Comparison of ENCODE assay signal across 15 mouse cellular contexts in genomic region chr5:73913116-73913515, GRCm38 (mm10).
DNase-seq lines count a peak whose midpoint lies in the region; ATAC-seq and TF ChIP-seq lines count a peak whose summit lies in the region.
"Had no signal": no experiment of that assay in that cellular context is flagged by ENCODE, and none has a peak within 500 bp of the region (broad histone marks: within the 10 kb centered on the region; RNA-seq: fewer than 3 reads in every experiment).

No protein-coding gene starts in this region.

- no peak overlapping the region for H3K4me2 ChIP-seq in kidney, embryonic 16.5 days (replicated peaks; ENCODE audit: low read depth, low read length)
- H3K4me2 ChIP-seq in midbrain, postnatal 0 days (ENCODE audit: low read depth, low read length, poor library complexity, severe bottlenecking) = no peak overlapping the region
- H3K4me2 ChIP-seq in midbrain, embryonic 13.5 days (replicated peaks) = no peak overlapping the region
- H3K4me2 ChIP-seq: heart, embryonic 12.5 days had no signal

- H3K27ac ChIP-seq in kidney, embryonic 16.5 days (ENCODE audit: low read length) = no peak overlapping the region
- no peak overlapping the region for H3K27ac ChIP-seq in midbrain, postnatal 0 days (ENCODE audit: low read depth, low read length)
- no peak overlapping the region for H3K27ac ChIP-seq in midbrain, embryonic 13.5 days
- H3K27ac ChIP-seq: layer of hippocampus, adult 2 months; macrophage had no signal

- H3K4me1 ChIP-seq in kidney, embryonic 16.5 days (ENCODE audit: insufficient read depth, low read length) = no peaks in the 10 kb centered on the region
- no peaks in the 10 kb centered on the region for H3K4me1 ChIP-seq in midbrain, postnatal 0 days (ENCODE audit: insufficient read depth, low read length)
- H3K4me1 ChIP-seq in midbrain, embryonic 13.5 days (replicated peaks) = no peaks in the 10 kb centered on the region
- H3K4me1 ChIP-seq: heart, embryonic 12.5 days had no signal

- no peak for TF ChIP-seq CTCF in midbrain, postnatal 0 days (IDR thresholded peaks at IDR 0.05)

- H3K36me3 ChIP-seq in kidney, embryonic 16.5 days (ENCODE audit: insufficient read depth, low read length) = no peaks in the 10 kb centered on the region
- H3K36me3 ChIP-seq in midbrain, postnatal 0 days (ENCODE audit: insufficient read depth, low read length) = no peaks in the 10 kb centered on the region
- no peaks in the 10 kb centered on the region for H3K36me3 ChIP-seq in midbrain, embryonic 13.5 days
- H3K36me3 ChIP-seq: heart, embryonic 12.5 days had no signal

- 0 out of 2 replicates have a peak, but pooled peaks have one; percentile 42 for ATAC-seq in kidney, embryonic 16.5 days (ENCODE audit: low FRiP score, low TSS enrichment)
- ATAC-seq in midbrain, postnatal 0 days (ENCODE audit: low FRiP score) = no peak
- ATAC-seq in midbrain, embryonic 13.5 days = no peak
- ATAC-seq: midbrain, embryonic 16.5 days had no signal

- no peak overlapping the region for H3K4me3 ChIP-seq in kidney, embryonic 16.5 days (ENCODE audit: low read length)
- H3K4me3 ChIP-seq in midbrain, postnatal 0 days (ENCODE audit: low read depth, low read length) = no peak overlapping the region
- no peak overlapping the region for H3K4me3 ChIP-seq in midbrain, embryonic 13.5 days (replicated peaks)
- H3K4me3 ChIP-seq: erythroblast, embryonic 14.5 days; heart, embryonic 12.5 days; layer of hippocampus, adult 2 months had no signal

- H3K9me3 ChIP-seq in kidney, embryonic 16.5 days (ENCODE audit: low read length) = no peaks in the 10 kb centered on the region
- H3K9me3 ChIP-seq in midbrain, postnatal 0 days (ENCODE audit: low read length) = no peaks in the 10 kb centered on the region
- no peaks in the 10 kb centered on the region for H3K9me3 ChIP-seq in midbrain, embryonic 13.5 days
- H3K9me3 ChIP-seq: heart, embryonic 12.5 days had no signal

- H3K27me3 ChIP-seq in kidney, embryonic 16.5 days (ENCODE audit: insufficient read depth, low read length) = no peaks in the 10 kb centered on the region
- H3K27me3 ChIP-seq in midbrain, postnatal 0 days (ENCODE audit: insufficient read depth, low read length) = no peaks in the 10 kb centered on the region
- no peaks in the 10 kb centered on the region for H3K27me3 ChIP-seq in midbrain, embryonic 13.5 days
- H3K27me3 ChIP-seq: heart, embryonic 12.5 days had no signal

- DNase-seq in adrenal gland, postnatal 25 days = peak; percentile 3
- DNase-seq in adrenal gland, adult (ENCODE audit: inconsistent age in 2 of 2, low spot score in 1 of 2) = no peak
- no peak for DNase-seq in kidney, postnatal 36 days
- DNase-seq in midbrain, postnatal 0 days (ENCODE audit: low spot score) = peak; percentile 73
- DNase-seq in retina, postnatal 1 day = peak; percentile 79
- DNase-seq in spleen, postnatal 36 days (ENCODE audit: low spot score in 2 of 2) = no peak
- DNase-seq: gastrocnemius, postnatal 25 days; liver had no signal

- WGBS in kidney, embryonic 16.5 days = 46% methylated on average over 6 of the region's 6 CpGs
- 58% methylated on average over 6 of the region's 6 CpGs for WGBS in midbrain, postnatal 0 days
- WGBS in midbrain, embryonic 13.5 days = 60% methylated on average over 6 of the region's 6 CpGs

- no peak overlapping the region for H3K9ac ChIP-seq in kidney, embryonic 16.5 days (replicated peaks; ENCODE audit: low read length)
- no peak overlapping the region for H3K9ac ChIP-seq in midbrain, postnatal 0 days (replicated peaks; ENCODE audit: low read length, poor library complexity, severe bottlenecking)
- H3K9ac ChIP-seq in midbrain, embryonic 13.5 days (replicated peaks) = no peak overlapping the region
- H3K9ac ChIP-seq: heart, embryonic 12.5 days had no signal

Comparison
In these comparisons a context has a peak if more than half of its experiments do, and no peak if none do; other contexts are left out.
1. DNase-seq: peak in adrenal gland, postnatal 25 days (single experiment), midbrain, postnatal 0 days (single experiment) and retina, postnatal 1 day (single experiment); none in adrenal gland, adult (0 of 2), kidney, postnatal 36 days (0 of 2) and spleen, postnatal 36 days (0 of 2).